In genomic region chr15:89196313-89196706, GRCm38 (mm10) we compare ENCODE assay signal across 8 mouse cellular contexts. TPM values are rescaled to one million over a fixed set of nuclear protein-coding genes. Genes with fewer than 3 reads are reported as not detected.
A peak's percentile ranks its signal among the peaks of the same experiment; 100 is the strongest.
DNase-seq lines count a peak whose midpoint lies in the region; ATAC-seq and TF ChIP-seq lines count a peak whose summit lies in the region.

Gene Dennd6b (minus strand): TSS chr15:89196496.

- under 1% methylated on average over 38 of the region's 38 CpGs for WGBS in hindbrain, embryonic 10.5 days
- WGBS in lung, postnatal 0 days = under 1% methylated on average over 34 of the region's 38 CpGs

- H3K9me3 ChIP-seq in hindbrain, embryonic 10.5 days = no peaks in the 10 kb centered on the region
- H3K9me3 ChIP-seq in lung, postnatal 0 days (ENCODE audit: low read length) = no peaks in the 10 kb centered on the region

- TF ChIP-seq CTCF in lung, postnatal 0 days (IDR thresholded peaks at IDR 0.05) = peak; percentile 94

- H3K4me3 ChIP-seq in hindbrain, embryonic 10.5 days = peak within 1 kb of the TSS; percentile 95
- peak within 1 kb of the TSS; percentile 98 for H3K4me3 ChIP-seq in lung, postnatal 0 days (ENCODE audit: low read depth, low read length)

- H3K36me3 ChIP-seq in hindbrain, embryonic 10.5 days = peaks cover 19% of the 10 kb centered on the region
- no peaks in the 10 kb centered on the region for H3K36me3 ChIP-seq in lung, postnatal 0 days (ENCODE audit: insufficient read depth, low read length)

- no peaks in the 10 kb centered on the region for H3K27me3 ChIP-seq in hindbrain, embryonic 10.5 days (ENCODE audit: insufficient read depth, poor library complexity, severe bottlenecking)
- no peaks in the 10 kb centered on the region for H3K27me3 ChIP-seq in lung, postnatal 0 days (replicated peaks; ENCODE audit: insufficient read depth, low read length)

- H3K4me1 ChIP-seq in hindbrain, embryonic 10.5 days (replicated peaks) = peaks cover 23% of the 10 kb centered on the region
- no peaks in the 10 kb centered on the region for H3K4me1 ChIP-seq in lung, postnatal 0 days (ENCODE audit: insufficient read depth, low read depth, low read length)

- peak within 1 kb of the TSS; percentile 100 for H3K27ac ChIP-seq in hindbrain, embryonic 10.5 days
- peak within 1 kb of the TSS; percentile 99 for H3K27ac ChIP-seq in lung, postnatal 0 days (ENCODE audit: low read length)

- peak within 1 kb of the TSS; percentile 93 for H3K9ac ChIP-seq in lung, postnatal 0 days (replicated peaks; ENCODE audit: low read depth)

- H3K4me2 ChIP-seq in lung, postnatal 0 days (replicated peaks; ENCODE audit: low read depth, low read length) = peak within 1 kb of the TSS; percentile 66

- peak; percentile 92 for DNase-seq in MEL-GATA-1-ER (ENCODE audit: extremely low read depth, low read depth)
- peak; percentile 97 for DNase-seq in cerebellum, adult 8-10 months
- peak; percentile 97 for DNase-seq in hindbrain, embryonic 10.5 days (ENCODE audit: low spot score)
- peak; percentile 97 for DNase-seq in layer of hippocampus, adult 9-11 months
- DNase-seq in lung, postnatal 0 days (ENCODE audit: low spot score) = peak; percentile 98
- peak; percentile 92 for DNase-seq in ovary, postnatal 14 days (ENCODE audit: low spot score)
- peak; percentile 99 for DNase-seq in thymus, postnatal 14 days

- peak; percentile 97 for ATAC-seq in frontal cortex, adult (ENCODE audit: low TSS enrichment)
- peak; percentile 98 for ATAC-seq in lung, postnatal 0 days

- TF ChIP-seq EP300 in lung, postnatal 0 days (IDR thresholded peaks at IDR 0.05) = no peak

RNA-seq across cellular contexts. Expression of gene Dennd6b, which starts in this region (rescaled TPM):
- 29.7 and 40.1 TPM in 2 replicates for polyA plus RNA-seq in hindbrain, embryonic 10.5 days (2016; fragmentation: Nextera tagmentation; extraction: Ambion mirVana)
- 4.4 and 5.0 TPM in 2 replicates for polyA plus RNA-seq in lung, postnatal 0 days (2015; fragmentation: Nextera tagmentation; extraction: Ambion mirVana)

Comparison
In these comparisons a context has a peak if more than half of its experiments do, and no peak if none do; other contexts are left out.
1. Peak in every context shown above with its lines: DNase-seq, ATAC-seq, H3K4me3 ChIP-seq and H3K27ac ChIP-seq.